Mouse (Mus musculus): ENCODE measurements around the gene Gm2026. TPM values are rescaled to one million over a fixed set of nuclear protein-coding genes. Genes with fewer than 3 reads are reported as not detected.
"Not testable (repeated sequence)": the region's sequence is repeated elsewhere in the genome, so short reads cannot be mapped to it uniquely, and the experiment has no call there.

Gm2026 gene
- polyA plus RNA-seq (2012; ENCODE audit: insufficient read depth, insufficient read length, missing spikeins) = 3.2 TPM in 1 of 2 replicates, not detected in the other

- not testable (repeated sequence) for H3K4me1 ChIP-seq (ENCODE audit: control insufficient read depth, insufficient read depth, insufficient read length, low read length); H3K4me3 ChIP-seq (ENCODE audit: insufficient read depth, low read depth, low read length); H3K27ac ChIP-seq (replicated peaks; ENCODE audit: low read depth, low read length)
These were observed at the start of gene Gm2026 for GRCm38 (mm10) chr2:175965031-175965430. Gene Gm2026 (plus strand): TSS chr2:175965331.

DNA sequence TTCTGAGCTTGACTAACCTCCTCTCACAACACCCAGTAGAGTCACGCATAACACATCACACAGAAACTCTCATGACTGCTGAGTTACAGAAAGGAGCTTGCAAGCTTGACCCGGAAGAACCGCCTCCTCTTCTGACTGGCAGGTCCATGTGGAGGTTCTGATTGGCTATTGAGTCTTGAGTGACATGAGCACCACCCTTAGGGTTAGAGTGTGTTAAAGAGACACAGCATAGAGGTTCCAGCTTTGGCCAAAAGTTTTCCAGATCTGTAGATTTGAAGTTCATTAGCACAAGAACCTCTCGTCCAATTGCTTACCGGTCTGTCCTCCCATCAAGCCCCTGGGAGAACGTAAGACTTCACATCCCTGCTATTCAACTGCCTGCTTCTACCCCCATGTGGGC is 34.1 kb upstream of the Gm2026 start, which contains the start of gene Zfp966:
TSS of gene Zfp966 (minus strand) at position 101 of the 400 bp plus-strand sequence.
- not testable (repeated sequence) for H3K4me1 ChIP-seq (ENCODE audit: control insufficient read depth, insufficient read depth, insufficient read length, low read length); H3K4me3 ChIP-seq (ENCODE audit: insufficient read depth, low read depth, low read length); H3K27ac ChIP-seq (replicated peaks; ENCODE audit: low read depth, low read length)

Other genes with a start within 250 kb of the Gm2026 start
- not detected in 2 replicates for gene Gm2007, start 223.8 kb upstream of the Gm2026 start, polyA plus RNA-seq (2012; ENCODE audit: insufficient read depth, insufficient read length, missing spikeins)
- gene Gm14288, start 164.2 kb upstream of the Gm2026 start, polyA plus RNA-seq (2012; ENCODE audit: insufficient read depth, insufficient read length, missing spikeins) = not detected in 2 replicates
- 19.0 and 22.1 TPM in 2 replicates for gene Gm6710, start 96.1 kb upstream of the Gm2026 start, polyA plus RNA-seq (2012; ENCODE audit: insufficient read depth, insufficient read length, missing spikeins)
- gene Zfp966, start 34.2 kb upstream of the Gm2026 start, polyA plus RNA-seq (2012; ENCODE audit: insufficient read depth, insufficient read length, missing spikeins) = 8.9 and 12.8 TPM in 2 replicates
- not detected in 2 replicates for gene Gm2004, start 184.5 kb downstream of the Gm2026 start, polyA plus RNA-seq (2012; ENCODE audit: insufficient read depth, insufficient read length, missing spikeins)

Data from brown adipose tissue, adult 24 weeks (tissue).